Mouse (Mus musculus) G1E (cell line): ENCODE results near the gene Hoxa7. TPM values are rescaled to one million over a fixed set of nuclear protein-coding genes. Genes with fewer than 3 reads are reported as not detected.

ENCODE experiments used
- ATAC-seq: 2 replicates; pipeline ENCODE4 v1.8.0; 2016; ENCODE audit warnings: mild to moderate bottlenecking; ENCODE audit not compliant: insufficient number of reproducible peaks, poor library complexity, low FRiP score, severe bottlenecking; ENCODE audit errors: extremely low read depth
- DNase-seq: peaks from one replicate; pipeline ENCODE4 v3.0.0; 2012; ENCODE audit warnings: low spot score
- H3K27me3 ChIP-seq: 2 replicates; pipeline ENCODE4 v1.6.1; 2012; ENCODE audit warnings: mild to moderate bottlenecking, low read length, inconsistent platforms; ENCODE audit not compliant: insufficient read depth
- H3K36me3 ChIP-seq: replicated peaks from 2 replicates; pipeline ENCODE3; 2012; ENCODE audit warnings: mild to moderate bottlenecking, inconsistent platforms
- H3K4me1 ChIP-seq: 2 replicates; pipeline ENCODE4 v1.6.1; 2012; ENCODE audit warnings: low read depth, low read length, inconsistent platforms, mixed read lengths; ENCODE audit not compliant: insufficient read depth
- H3K4me3 ChIP-seq: 2 replicates; pipeline ENCODE4 v1.5.1; 2012; ENCODE audit warnings: low read depth, mild to moderate bottlenecking, inconsistent platforms, low read length, moderate library complexity, mixed read lengths
- H3K9me3 ChIP-seq: replicated peaks from 2 replicates; pipeline ENCODE4 v1.6.1; 2012; ENCODE audit warnings: inconsistent platforms
- CTCF ChIP-seq: IDR thresholded peaks from 2 replicates; pipeline ENCODE4 v1.5.1; 2012; ENCODE audit warnings: low read depth, low read length, inconsistent platforms, mixed read lengths
- GATA1 ChIP-seq: IDR thresholded peaks from 2 replicates; pipeline ENCODE4 v1.6.1; 2012; ENCODE audit warnings: borderline replicate concordance, low read length, inconsistent platforms, mixed read lengths
- GATA2 ChIP-seq: IDR thresholded peaks from 2 replicates; pipeline ENCODE4 v1.6.1; 2012; ENCODE audit warnings: low read depth, low read length, inconsistent platforms, borderline replicate concordance
- POLR2AphosphoS5 ChIP-seq: IDR thresholded peaks from 2 replicates; pipeline ENCODE4 v1.6.1; 2012; ENCODE audit warnings: low read depth, low read length, inconsistent platforms; ENCODE audit not compliant: insufficient replicate concordance
- TAL1 ChIP-seq: conservative IDR thresholded peaks from 2 replicates; pipeline ENCODE4 v1.6.1; 2012; ENCODE audit warnings: low read depth, low read length, inconsistent platforms, mixed read lengths
- polyA plus RNA-seq: library from polyadenylated mRNA; stranded (reverse); fragments of >175 nt; gene quantifications from 2 replicates; pipeline ENCODE4 v1.2.3, GENCODE M21; 2012
- total RNA-seq, 2 experiments: library from RNA; stranded (forward) in 1 of 2; stranded (reverse) in 1 of 2; fragments of 200-1000 nt in 1 of 2; fragments of >200 nt in 1 of 2; fragmentation: Nextera tagmentation in 1 of 2; gene quantifications; 2 replicates each; pipeline ENCODE4 v1.2.3; 2014 to 2017

The Hoxa7 gene
- total and polyA plus RNA-seq, 3 experiments, result 0.11 to 0.66 TPM; not detected in 1

GRCm38 (mm10) chr6:52217895-52218642, 3.6 kb downstream of the Hoxa7 start:
- no peak for TF ChIP-seq GATA1
- no peak for TF ChIP-seq CTCF
- TF ChIP-seq POLR2AphosphoS5, result no peak
- no peak for TF ChIP-seq GATA2
- TF ChIP-seq TAL1, result no peak
- peaks cover 10% of the 10 kb centered on the region for H3K4me1 ChIP-seq
- no peak for ATAC-seq
- peaks cover 9% of the 10 kb centered on the region for H3K9me3 ChIP-seq
- no peaks in the 10 kb centered on the region for H3K36me3 ChIP-seq
- H3K27me3 ChIP-seq, result peaks cover 42% of the 10 kb centered on the region
- no peak for DNase-seq
- no peak overlapping the region for H3K4me3 ChIP-seq

DNA sequence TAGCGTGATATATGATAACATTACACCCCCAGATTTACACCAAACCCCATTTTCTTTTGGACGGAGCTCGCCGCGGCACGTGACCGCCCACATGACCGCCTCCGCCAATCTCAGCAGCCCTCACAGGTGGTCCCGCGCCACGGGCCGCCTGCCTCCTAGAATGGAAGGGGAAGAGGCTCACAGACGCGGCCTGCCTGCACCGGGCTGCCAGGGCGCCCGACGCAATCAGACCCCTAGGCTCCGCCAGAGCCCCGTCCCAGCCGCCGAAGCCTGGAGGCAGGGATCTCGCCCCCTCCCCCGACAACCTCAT, 4.2 kb downstream of the Hoxa7 start:
- peaks cover 9% of the 10 kb centered on the region for H3K9me3 ChIP-seq
- ATAC-seq (no peak), DNase-seq (no peak)
- TF ChIP-seq TAL1 (no peak), GATA1 (no peak), POLR2AphosphoS5 (no peak), GATA2 (no peak), CTCF (no peak)
- H3K4me1 ChIP-seq, result peaks cover 10% of the 10 kb centered on the region
- peaks cover 44% of the 10 kb centered on the region for H3K27me3 ChIP-seq
- H3K36me3 ChIP-seq, result no peaks in the 10 kb centered on the region
- no peak overlapping the region for H3K4me3 ChIP-seq

GRCm38 (mm10) chr6:52216691-52217458, 4.8 kb downstream of the Hoxa7 start:
- ATAC-seq (no peak), DNase-seq (no peak)
- H3K36me3 ChIP-seq, result no peaks in the 10 kb centered on the region
- TF ChIP-seq POLR2AphosphoS5, result no peak
- no peak for TF ChIP-seq GATA2
- TF ChIP-seq GATA1, result no peak
- TF ChIP-seq TAL1, result no peak
- no peak for TF ChIP-seq CTCF
- H3K4me3 ChIP-seq, result no peak overlapping the region
- H3K4me1 ChIP-seq, result peaks cover 7% of the 10 kb centered on the region
- H3K9me3 ChIP-seq, result peaks cover 9% of the 10 kb centered on the region
- peaks cover 44% of the 10 kb centered on the region for H3K27me3 ChIP-seq

GRCm38 (mm10) chr6:52215771-52216535, 5.7 kb downstream of the Hoxa7 start:
- Histone ChIP-seq H3K9me3 (peaks cover 9% of the 10 kb centered on the region), H3K36me3 (no peaks in the 10 kb centered on the region), H3K27me3 (peaks cover 46% of the 10 kb centered on the region), H3K4me1 (no peaks in the 10 kb centered on the region), H3K4me3 (no peak overlapping the region)
- ATAC-seq (no peak), DNase-seq (no peak)
- TF ChIP-seq POLR2AphosphoS5, result no peak
- TF ChIP-seq GATA2, result no peak
- no peak for TF ChIP-seq TAL1
- TF ChIP-seq CTCF, result no peak

- no peak for DNase-seq
- H3K36me3 ChIP-seq, result no peaks in the 10 kb centered on the region
- H3K27me3 ChIP-seq, result peaks cover 46% of the 10 kb centered on the region
- no peak for ATAC-seq
- no peak for TF ChIP-seq CTCF
- TF ChIP-seq TAL1, result no peak
- TF ChIP-seq GATA1, result no peak
- no peak for TF ChIP-seq POLR2AphosphoS5
- no peak for TF ChIP-seq GATA2
- no peak overlapping the region for H3K4me3 ChIP-seq
- peaks cover 9% of the 10 kb centered on the region for H3K9me3 ChIP-seq
- H3K4me1 ChIP-seq, result no peaks in the 10 kb centered on the region
Observed at GRCm38 (mm10) chr6:52215070-52215469, 6.6 kb downstream of the Hoxa7 start.

DNA sequence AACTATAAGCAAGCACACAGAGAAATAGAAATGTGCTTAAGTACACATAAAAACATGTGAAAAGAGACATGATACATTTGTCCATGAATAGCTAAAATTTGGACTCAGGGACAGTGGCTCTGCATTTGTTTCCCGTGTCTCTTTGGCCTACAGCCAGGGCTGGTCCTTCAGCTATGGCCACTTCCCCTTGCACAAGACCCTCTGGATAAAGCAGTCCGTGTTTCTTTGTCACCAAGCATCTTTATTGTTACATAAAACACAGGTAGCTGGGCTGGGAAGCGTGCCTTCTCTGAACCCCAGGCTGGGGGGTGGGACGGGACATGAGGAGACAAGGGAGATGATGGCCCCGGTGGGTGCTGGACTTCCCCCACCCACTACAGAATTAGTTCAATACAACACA, 7.4 kb downstream of the Hoxa7 start:
- DNase-seq, result no peak
- H3K27me3 ChIP-seq, result peaks cover 46% of the 10 kb centered on the region
- no peak for ATAC-seq
- no peaks in the 10 kb centered on the region for H3K36me3 ChIP-seq
- no peak overlapping the region for H3K4me3 ChIP-seq
- no peaks in the 10 kb centered on the region for H3K4me1 ChIP-seq
- no peak for TF ChIP-seq GATA1
- no peak for TF ChIP-seq POLR2AphosphoS5
- TF ChIP-seq TAL1, result no peak
- TF ChIP-seq CTCF, result no peak
- TF ChIP-seq GATA2, result no peak
- H3K9me3 ChIP-seq, result peaks cover 9% of the 10 kb centered on the region
